Mouse (Mus musculus): ENCODE measurements around the gene Lrrk2. TPM values are rescaled to one million over a fixed set of nuclear protein-coding genes. Genes with fewer than 3 reads are reported as not detected.
"Not testable (repeated sequence)": the region's sequence is repeated elsewhere in the genome, so short reads cannot be mapped to it uniquely, and the experiment has no call there.

Lrrk2 gene
- polyA plus RNA-seq, 1 experiment from 2014 or later: 1.6 TPM

DNA sequence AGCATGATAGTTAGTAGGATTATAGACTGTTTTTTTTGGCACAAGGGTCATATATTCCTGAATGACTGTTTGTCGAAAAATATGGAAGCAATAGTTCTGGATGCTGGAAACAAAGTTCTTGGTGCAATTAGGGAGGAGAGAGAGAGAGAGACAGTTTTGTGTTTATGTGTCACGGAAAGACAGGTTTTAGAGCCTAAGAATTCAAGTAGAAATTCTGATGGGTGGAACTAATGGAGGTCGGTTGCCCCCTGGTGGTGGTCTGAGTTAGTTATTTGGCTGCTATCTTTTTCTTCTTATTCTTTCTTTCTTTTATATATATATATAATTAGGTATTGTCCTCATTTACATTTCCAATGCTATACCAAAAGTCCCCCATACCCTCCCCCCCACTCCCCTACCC lies 81.6 kb downstream of the Lrrk2 start:
- Histone ChIP-seq H3K36me3 (no peaks in the 10 kb centered on the region), H3K4me2 (replicated peaks) (no peak overlapping the region), H3K27me3 (no peaks in the 10 kb centered on the region), H3K9ac (replicated peaks) (no peak overlapping the region), H3K9me3 (no peaks in the 10 kb centered on the region), H3K27ac (replicated peaks) (no peak overlapping the region), H3K4me3 (no peak overlapping the region), H3K4me1 (no peaks in the 10 kb centered on the region)
- no peak for ATAC-seq (replicated peaks)
- WGBS: 17% methylated on average over 3 of the region's 3 CpGs

DNA sequence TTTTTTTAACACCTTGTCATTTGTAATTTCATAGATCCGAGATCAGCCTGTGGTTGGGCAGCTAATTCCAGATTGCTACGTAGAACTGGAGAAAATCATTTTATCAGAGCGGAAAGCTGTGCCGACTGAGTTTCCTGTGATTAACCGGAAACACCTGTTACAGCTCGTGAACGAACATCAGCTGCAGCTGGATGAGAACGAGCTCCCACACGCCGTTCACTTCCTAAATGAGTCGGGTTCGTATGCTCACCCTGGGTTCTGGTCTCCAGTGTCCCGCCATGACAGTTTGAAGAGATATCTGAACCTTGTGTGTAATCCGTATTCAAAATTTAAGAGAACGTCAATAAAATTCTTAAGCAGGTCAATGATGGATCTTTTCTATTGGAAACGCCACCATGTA lies 82.8 kb downstream of the Lrrk2 start:
- H3K9me3 ChIP-seq: no peaks in the 10 kb centered on the region
- H3K36me3 ChIP-seq: no peaks in the 10 kb centered on the region
- H3K27me3 ChIP-seq: no peaks in the 10 kb centered on the region
- H3K27ac ChIP-seq (replicated peaks): no peak overlapping the region
- H3K4me2 ChIP-seq (replicated peaks): no peak overlapping the region
- no peaks in the 10 kb centered on the region for H3K4me1 ChIP-seq
- no peak overlapping the region for H3K9ac ChIP-seq (replicated peaks)
- ATAC-seq (replicated peaks): no peak
- H3K4me3 ChIP-seq: no peak overlapping the region
- 93% methylated on average over 16 of the region's 16 CpGs for WGBS

DNA sequence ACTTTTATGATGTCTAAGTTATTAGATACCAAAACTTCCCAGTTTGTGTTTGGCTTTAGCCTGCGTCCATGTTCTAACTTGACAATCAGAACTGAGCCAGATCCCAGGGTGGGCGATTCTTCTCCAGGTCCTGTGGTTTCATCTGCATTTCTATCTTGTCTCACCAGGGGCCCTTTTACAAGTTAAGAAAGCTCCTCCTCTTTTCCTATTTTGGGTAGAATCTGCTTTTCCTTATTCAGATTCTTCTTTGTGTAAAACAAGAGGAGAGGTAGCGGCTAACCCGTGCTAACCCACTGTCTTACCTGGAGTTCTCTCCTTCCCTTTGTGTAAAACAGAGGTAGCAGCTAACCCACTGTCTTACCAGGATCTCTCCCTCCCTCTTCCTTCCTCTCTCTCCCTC lies 99.1 kb downstream of the Lrrk2 start:
- no peaks in the 10 kb centered on the region for H3K4me1 ChIP-seq
- H3K9ac ChIP-seq (replicated peaks): no peak overlapping the region
- WGBS: 45% methylated on average over 4 of the region's 4 CpGs
- H3K4me3 ChIP-seq: no peak overlapping the region
- no peak overlapping the region for H3K4me2 ChIP-seq (replicated peaks)
- H3K27ac ChIP-seq (replicated peaks): no peak overlapping the region
- H3K27me3 ChIP-seq: no peaks in the 10 kb centered on the region
- no peaks in the 10 kb centered on the region for H3K9me3 ChIP-seq
- no peak for ATAC-seq (replicated peaks)
- no peaks in the 10 kb centered on the region for H3K36me3 ChIP-seq

DNA sequence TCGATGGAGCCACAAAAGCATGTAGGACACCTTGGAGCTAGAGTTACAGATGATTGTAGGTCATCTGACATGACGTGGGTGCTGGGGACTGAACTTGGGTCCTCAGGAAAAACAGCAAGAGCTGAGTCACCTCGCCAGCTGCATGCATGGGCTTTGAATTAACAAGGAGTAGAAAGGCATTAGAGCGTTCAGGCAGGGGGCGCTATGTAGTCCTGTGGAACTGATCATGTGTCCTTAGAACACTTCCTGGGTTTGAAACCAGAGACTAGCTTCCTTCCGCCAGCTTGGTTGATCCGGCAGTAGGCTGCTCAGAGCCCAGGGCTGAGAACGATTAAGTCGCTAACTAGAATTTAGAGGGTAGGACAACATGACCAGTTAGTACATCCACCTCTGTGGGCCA lies 106.2 kb downstream of the Lrrk2 start:
- 93% methylated on average over 9 of the region's 9 CpGs for WGBS
- Histone ChIP-seq H3K4me1 (no peaks in the 10 kb centered on the region), H3K9ac (replicated peaks) (no peak overlapping the region), H3K4me2 (replicated peaks) (no peak overlapping the region), H3K4me3 (no peak overlapping the region), H3K27ac (replicated peaks) (no peak overlapping the region), H3K27me3 (no peaks in the 10 kb centered on the region), H3K36me3 (no peaks in the 10 kb centered on the region), H3K9me3 (no peaks in the 10 kb centered on the region)
- ATAC-seq (replicated peaks): no peak

DNA sequence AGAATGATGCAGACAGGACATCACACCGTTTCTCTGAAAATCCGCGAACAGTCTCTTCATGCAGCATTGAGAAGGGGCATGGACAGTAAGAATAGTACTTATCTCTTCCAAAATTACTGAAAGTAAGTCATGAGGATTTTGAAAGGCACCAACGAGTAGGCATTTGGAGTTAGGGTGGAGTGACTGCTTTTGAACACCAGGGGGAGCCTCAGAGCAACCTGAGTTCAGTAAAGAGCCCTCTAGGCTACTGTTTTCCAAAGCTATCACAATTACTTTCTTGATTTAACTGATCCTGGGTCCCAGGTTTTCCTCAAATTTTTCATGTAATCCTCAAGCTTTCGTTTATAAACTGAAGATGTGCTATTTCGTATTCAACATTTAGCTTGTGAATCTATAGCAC lies 108.2 kb downstream of the Lrrk2 start:
- no peak overlapping the region for H3K27ac ChIP-seq (replicated peaks)
- no peaks in the 10 kb centered on the region for H3K4me1 ChIP-seq
- WGBS: 24% methylated on average over 6 of the region's 6 CpGs
- H3K4me3 ChIP-seq: no peak overlapping the region
- H3K9ac ChIP-seq (replicated peaks): no peak overlapping the region
- H3K9me3 ChIP-seq: no peaks in the 10 kb centered on the region
- no peak for ATAC-seq (replicated peaks)
- no peaks in the 10 kb centered on the region for H3K27me3 ChIP-seq
- no peaks in the 10 kb centered on the region for H3K36me3 ChIP-seq
- H3K4me2 ChIP-seq (replicated peaks): no peak overlapping the region

DNA sequence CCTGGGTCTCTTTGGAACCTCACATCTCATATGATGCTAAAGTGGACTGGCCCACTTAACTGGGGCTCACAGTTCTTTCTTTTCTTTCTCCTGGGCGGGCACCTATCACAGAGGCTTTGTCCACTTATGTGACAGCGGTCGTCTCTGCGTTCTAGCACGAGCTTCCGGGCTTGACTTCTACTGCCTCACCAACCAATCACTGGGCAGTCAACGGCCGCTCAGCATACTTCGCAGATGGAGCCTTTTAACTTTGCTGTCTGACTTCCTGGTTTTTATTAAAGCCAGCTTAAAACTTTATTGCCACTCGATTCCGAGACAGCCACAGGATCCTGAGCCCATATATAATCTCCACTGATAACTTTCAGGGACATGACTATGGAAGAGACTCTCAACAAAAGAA lies 115.4 kb downstream of the Lrrk2 start:
- 93% methylated on average over 11 of the region's 11 CpGs for WGBS
- no peak overlapping the region for H3K4me2 ChIP-seq (replicated peaks)
- no peak overlapping the region for H3K9ac ChIP-seq (replicated peaks)
- H3K9me3 ChIP-seq: no peaks in the 10 kb centered on the region
- ATAC-seq (replicated peaks): no peak
- H3K4me3 ChIP-seq: no peak overlapping the region
- H3K4me1 ChIP-seq: no peaks in the 10 kb centered on the region
- no peaks in the 10 kb centered on the region for H3K36me3 ChIP-seq
- no peaks in the 10 kb centered on the region for H3K27me3 ChIP-seq
- no peak overlapping the region for H3K27ac ChIP-seq (replicated peaks)

DNA sequence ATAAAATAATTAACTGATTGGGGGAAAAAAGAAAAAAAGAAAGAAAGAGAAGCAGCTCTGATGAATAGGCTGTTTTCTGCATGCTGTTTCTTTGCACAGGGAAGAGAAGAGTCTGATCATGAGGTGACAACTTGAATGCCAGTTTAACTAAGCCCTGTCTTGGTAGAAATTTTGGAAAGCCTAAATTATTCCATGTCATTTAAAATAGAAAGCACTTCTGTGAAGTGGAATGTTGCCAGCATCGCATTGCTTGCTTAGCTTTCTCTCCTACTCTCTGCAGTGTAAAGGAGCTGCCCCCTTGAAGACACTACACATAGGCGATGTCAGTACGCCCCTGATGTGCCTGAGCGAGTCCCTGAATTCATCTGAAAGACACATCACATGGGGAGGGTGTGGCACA lies 133.5 kb downstream of the Lrrk2 start:
- Histone ChIP-seq H3K27me3 (no peaks in the 10 kb centered on the region), H3K4me1 (no peaks in the 10 kb centered on the region), H3K4me2 (replicated peaks) (no peak overlapping the region), H3K36me3 (no peaks in the 10 kb centered on the region), H3K9me3 (no peaks in the 10 kb centered on the region), H3K9ac (replicated peaks) (no peak overlapping the region), H3K4me3 (no peak overlapping the region), H3K27ac (replicated peaks) (no peak overlapping the region)
- 79% methylated on average over 4 of the region's 4 CpGs for WGBS
- ATAC-seq (replicated peaks): no peak

DNA sequence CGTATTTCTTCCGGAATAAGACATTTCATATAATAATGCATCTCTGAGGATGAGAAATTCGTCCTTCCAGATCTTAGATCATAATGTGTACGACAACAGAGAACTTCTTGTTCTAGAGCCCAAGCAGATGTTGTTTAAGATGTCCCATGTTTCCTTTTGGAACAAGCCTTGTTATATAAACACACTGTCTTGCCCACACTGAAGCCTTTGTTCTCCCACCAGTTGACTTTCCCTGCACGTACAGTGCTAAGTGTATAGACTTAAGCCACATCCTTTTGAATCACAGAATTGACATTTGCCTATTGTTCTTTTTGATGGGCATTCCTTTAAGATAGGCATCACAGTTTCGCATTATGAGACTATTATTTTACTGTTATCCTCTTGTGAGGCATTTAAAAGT lies 162.3 kb downstream of the Lrrk2 start:
- no peaks in the 10 kb centered on the region for H3K27me3 ChIP-seq
- H3K36me3 ChIP-seq: no peaks in the 10 kb centered on the region
- H3K4me1 ChIP-seq: no peaks in the 10 kb centered on the region
- no peak overlapping the region for H3K9ac ChIP-seq (replicated peaks)
- no peak for ATAC-seq (replicated peaks)
- H3K9me3 ChIP-seq: no peaks in the 10 kb centered on the region
- no peak overlapping the region for H3K27ac ChIP-seq (replicated peaks)
- no peak overlapping the region for H3K4me3 ChIP-seq
- no peak overlapping the region for H3K4me2 ChIP-seq (replicated peaks)
- WGBS: 86% methylated on average over 6 of the region's 6 CpGs

DNA sequence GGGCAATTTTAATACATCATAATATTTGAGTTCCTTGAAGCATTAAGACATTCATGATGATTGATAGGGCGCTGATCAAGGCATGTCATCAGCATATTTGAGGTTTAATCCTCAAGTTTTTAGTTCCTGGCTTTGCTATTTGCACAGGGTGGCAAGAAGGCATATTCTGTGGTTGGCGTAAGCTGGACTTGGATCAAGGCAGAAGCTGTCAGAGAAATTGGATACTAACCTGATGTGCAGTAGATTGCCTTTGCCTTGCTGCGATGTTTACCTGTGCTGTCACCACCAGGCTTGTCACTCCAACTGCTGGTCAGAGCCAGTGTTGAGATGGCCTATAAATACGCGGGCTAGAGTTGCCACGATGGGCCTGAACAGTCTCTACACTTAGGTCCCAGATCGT lies 165.0 kb downstream of the Lrrk2 start, which contains the start of gene Smgc:
TSS of gene Smgc (plus strand) at position 301 of the 400 bp plus-strand sequence.
- no peak for ATAC-seq (replicated peaks)
- no peak within 1 kb of the TSS for H3K9ac ChIP-seq (replicated peaks)
- H3K4me2 ChIP-seq (replicated peaks): no peak within 1 kb of the TSS
- no peak within 1 kb of the TSS for H3K4me3 ChIP-seq
- H3K4me1 ChIP-seq: no peaks in the 10 kb centered on the region
- H3K9me3 ChIP-seq: no peaks in the 10 kb centered on the region
- H3K27me3 ChIP-seq: no peaks in the 10 kb centered on the region
- WGBS: 93% methylated on average over 7 of the region's 7 CpGs
- H3K27ac ChIP-seq (replicated peaks): no peak within 1 kb of the TSS
- no peaks in the 10 kb centered on the region for H3K36me3 ChIP-seq

DNA sequence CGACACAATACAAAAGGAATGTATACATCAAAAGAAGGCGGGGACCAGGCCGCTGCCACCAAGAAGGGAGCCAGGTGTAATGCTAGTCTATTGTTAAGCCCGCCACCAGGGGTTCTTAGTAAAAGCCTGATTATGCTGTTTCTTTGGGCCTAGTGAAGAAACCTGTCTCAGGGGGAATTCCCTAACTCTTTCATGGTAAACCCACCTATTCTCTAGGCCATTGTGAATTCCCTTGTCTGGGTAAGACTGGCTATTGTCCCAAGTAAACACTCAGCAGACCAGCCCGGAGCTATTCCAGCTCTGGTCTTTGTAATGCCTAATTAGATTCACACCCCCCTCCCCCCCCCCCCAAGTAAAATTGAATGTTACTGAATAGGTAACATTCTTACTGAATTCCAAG lies 191.2 kb downstream of the Lrrk2 start:
- not testable (repeated sequence) for H3K27ac ChIP-seq (replicated peaks); H3K27me3 ChIP-seq; H3K9ac ChIP-seq (replicated peaks); H3K4me1 ChIP-seq; ATAC-seq (replicated peaks); H3K4me2 ChIP-seq (replicated peaks); H3K4me3 ChIP-seq; H3K9me3 ChIP-seq; H3K36me3 ChIP-seq
- WGBS: 8% methylated on average over 5 of the region's 5 CpGs

Other genes starting within 250 kb of the Lrrk2 start
- 2.3 and 2.8 TPM in 2 replicates for gene Slc2a13, start 99.9 kb upstream of the Lrrk2 start, polyA plus RNA-seq (2015; fragmentation: Nextera tagmentation; extraction: Ambion mirVana)
- not detected in 2 replicates for gene Smgc, start 165.1 kb downstream of the Lrrk2 start, polyA plus RNA-seq (2015; fragmentation: Nextera tagmentation; extraction: Ambion mirVana)